Mouse (Mus musculus) liver, embryonic 16.5 days (tissue): ENCODE data around the gene Dmwd. TPM values are rescaled to one million over a fixed set of nuclear protein-coding genes. Genes with fewer than 3 reads are reported as not detected.

Experiments
- ATAC-seq: fragments of 200-750 bp; cut with Nextera tagmentation; 2 replicates; pipeline ENCODE4 v1.8.0; 2017; ENCODE audit warnings: low read depth, mild to moderate bottlenecking, moderate number of reproducible peaks, moderate library complexity
- H3K27ac ChIP-seq: fragments of 300-500 bp; sonication (generic); 2 replicates; pipeline ENCODE4 v1.5.1; 2014; ENCODE audit warnings: mild to moderate bottlenecking, low read length
- H3K27me3 ChIP-seq: fragments of 300-500 bp; sonication (generic); 2 replicates; pipeline ENCODE4 v1.6.1; 2014; ENCODE audit warnings: low read depth, low read length, mixed read lengths; ENCODE audit not compliant: control insufficient read depth, insufficient read depth
- H3K36me3 ChIP-seq: fragments of 300-500 bp; sonication (generic); 2 replicates; pipeline ENCODE4 v1.6.1; 2014; ENCODE audit warnings: mild to moderate bottlenecking; ENCODE audit not compliant: control insufficient read depth, insufficient read depth
- H3K4me1 ChIP-seq: fragments of 300-500 bp; sonication (generic); 2 replicates; pipeline ENCODE4 v1.6.1; 2014; ENCODE audit warnings: low read depth, low read length, mixed read lengths; ENCODE audit not compliant: control insufficient read depth
- H3K4me2 ChIP-seq: fragments of 300-500 bp; sonication (generic); 2 replicates; pipeline ENCODE4 v1.6.1; 2014; ENCODE audit warnings: low read depth, low read length, mixed read lengths
- H3K4me3 ChIP-seq: fragments of 300-500 bp; sonication (generic); 2 replicates; pipeline ENCODE4 v1.5.1; 2014; ENCODE audit warnings: low read depth, mild to moderate bottlenecking, low read length
- H3K9ac ChIP-seq: fragments of 300-500 bp; sonication (generic); 2 replicates; pipeline ENCODE4 v1.6.1; 2014; ENCODE audit warnings: low read depth, low read length
- H3K9me3 ChIP-seq: fragments of 300-500 bp; sonication (generic); replicated peaks from 2 replicates; pipeline ENCODE4 v1.6.1; 2016; ENCODE audit warnings: low read length; ENCODE audit not compliant: control insufficient read depth
- WGBS: fragments of 180-500 bp; shearing (Covaris S2); extraction: QIAGEN DNeasy Blood & Tissue Kit; methylation state at CpG from one replicate; pipeline ENCODE4 v1.1.7; 2014; ENCODE audit not compliant: insufficient replicate concordance; 5-methylcytosine and 5-hydroxymethylcytosine counted together
- polyA plus RNA-seq: library from polyadenylated mRNA; unstranded; fragments of >200 nt; fragmentation: Nextera tagmentation; extraction: Ambion mirVana; gene quantifications from 2 replicates; pipeline ENCODE4 v1.2.1, GENCODE M21; 2015

Gene Dmwd
- polyA plus RNA-seq, 1 experiment from 2014 or later: 3.5 TPM

- ATAC-seq: no peak
- Histone ChIP-seq H3K36me3 (peaks cover 20% of the 10 kb centered on the region), H3K27me3 (peaks cover 15% of the 10 kb centered on the region), H3K4me1 (peaks cover 20% of the 10 kb centered on the region), H3K27ac (no peak overlapping the region; the same call in 1 of the 2 replicates), H3K4me3 (no peak overlapping the region), H3K4me2 (peak overlapping the region; percentile 87; the same call in 1 of the 2 replicates), H3K9me3 (no peaks in the 10 kb centered on the region), H3K9ac (no peak overlapping the region)
- 24% methylated on average over 14 of the region's 14 CpGs for WGBS
Measured at GRCm38 (mm10) chr7:19077761-19078160, 1.7 kb downstream of the Dmwd start.

- no peak for ATAC-seq
- Histone ChIP-seq H3K27ac (no peak overlapping the region), H3K36me3 (peaks cover 20% of the 10 kb centered on the region), H3K4me2 (no peak overlapping the region), H3K9ac (no peak overlapping the region), H3K27me3 (peaks cover 8% of the 10 kb centered on the region; the same call in 1 of the 2 replicates), H3K4me3 (no peak overlapping the region), H3K4me1 (peaks cover 27% of the 10 kb centered on the region), H3K9me3 (no peaks in the 10 kb centered on the region)
- WGBS: 67% methylated on average over 3 of the region's 3 CpGs
Measured at GRCm38 (mm10) chr7:19078732-19079131, 2.7 kb downstream of the Dmwd start.

GRCm38 (mm10) chr7:19080451-19080950 is 4.5 kb downstream of the Dmwd start:
- H3K27me3 ChIP-seq: peaks cover 8% of the 10 kb centered on the region
- H3K4me2 ChIP-seq: no peak overlapping the region
- H3K9ac ChIP-seq: no peak overlapping the region
- no peak overlapping the region for H3K27ac ChIP-seq
- 83% methylated on average over 19 of the region's 19 CpGs for WGBS
- H3K4me1 ChIP-seq: peaks cover 29% of the 10 kb centered on the region
- H3K9me3 ChIP-seq: no peaks in the 10 kb centered on the region
- H3K4me3 ChIP-seq: no peak overlapping the region
- ATAC-seq: no peak
- peaks cover 20% of the 10 kb centered on the region for H3K36me3 ChIP-seq

GRCm38 (mm10) chr7:19082171-19082570 is 6.1 kb downstream of the Dmwd start:
- Histone ChIP-seq H3K27ac (no peak overlapping the region), H3K9ac (no peak overlapping the region)

GRCm38 (mm10) chr7:19083096-19083495 is 7.1 kb downstream of the Dmwd start:
- H3K27ac ChIP-seq: no peak overlapping the region
- no peak overlapping the region for H3K4me2 ChIP-seq
- no peak overlapping the region for H3K9ac ChIP-seq
- peaks cover 27% of the 10 kb centered on the region for H3K4me1 ChIP-seq
- no peaks in the 10 kb centered on the region for H3K9me3 ChIP-seq
- ATAC-seq: no peak
- H3K36me3 ChIP-seq: peaks cover 20% of the 10 kb centered on the region
- 52% methylated on average over 6 of the region's 6 CpGs for WGBS
- peaks cover 11% of the 10 kb centered on the region for H3K27me3 ChIP-seq
- no peak overlapping the region for H3K4me3 ChIP-seq

More at GRCm38 (mm10) chr7:19082171-19082570, 6.1 kb downstream of the Dmwd start:
- no peaks in the 10 kb centered on the region for H3K9me3 ChIP-seq
- H3K4me2 ChIP-seq: no peak overlapping the region
- ATAC-seq: no peak
- peaks cover 10% of the 10 kb centered on the region for H3K27me3 ChIP-seq
- 68% methylated on average over 4 of the region's 4 CpGs for WGBS
- peaks cover 32% of the 10 kb centered on the region for H3K4me1 ChIP-seq
- peaks cover 20% of the 10 kb centered on the region for H3K36me3 ChIP-seq
- no peak overlapping the region for H3K4me3 ChIP-seq

GRCm38 (mm10) chr7:19083701-19084100 is 7.7 kb downstream of the Dmwd start, which contains the start of gene Dmpk:
Dmpk (plus strand) TSS chr7:19083849.
- Histone ChIP-seq H3K27me3 (peaks cover 15% of the 10 kb centered on the region), H3K4me2 (peak within 1 kb of the TSS; percentile 22; the same call in 1 of the 2 replicates), H3K4me3 (peak within 1 kb of the TSS; percentile 34), H3K4me1 (peaks cover 27% of the 10 kb centered on the region), H3K27ac (peak within 1 kb of the TSS; percentile 38), H3K9me3 (no peaks in the 10 kb centered on the region), H3K9ac (peak within 1 kb of the TSS; percentile 38), H3K36me3 (peaks cover 16% of the 10 kb centered on the region)
- WGBS: 51% methylated on average over 10 of the region's 10 CpGs
- ATAC-seq: 0 out of 2 replicates have a peak, but pooled peaks have one; percentile 14

- Histone ChIP-seq H3K27ac (peak overlapping the region; percentile 38; the same call in 1 of the 2 replicates), H3K4me1 (peaks cover 27% of the 10 kb centered on the region), H3K27me3 (peaks cover 15% of the 10 kb centered on the region), H3K4me2 (no peak overlapping the region), H3K4me3 (peak overlapping the region; percentile 34), H3K36me3 (peaks cover 16% of the 10 kb centered on the region), H3K9me3 (no peaks in the 10 kb centered on the region), H3K9ac (peak overlapping the region; percentile 38; the same call in 1 of the 2 replicates)
- no peak for ATAC-seq
- 25% methylated on average over 6 of the region's 6 CpGs for WGBS
Measured at GRCm38 (mm10) chr7:19084277-19084771, 8.3 kb downstream of the Dmwd start.

GRCm38 (mm10) chr7:19084921-19085473 is 9.0 kb downstream of the Dmwd start:
- Histone ChIP-seq H3K4me3 (no peak overlapping the region), H3K9ac (no peak overlapping the region), H3K4me2 (no peak overlapping the region), H3K4me1 (peaks cover 27% of the 10 kb centered on the region), H3K36me3 (peaks cover 15% of the 10 kb centered on the region), H3K27me3 (peaks cover 15% of the 10 kb centered on the region), H3K9me3 (no peaks in the 10 kb centered on the region), H3K27ac (peak overlapping the region; percentile 36; the same call in 1 of the 2 replicates)
- 23% methylated on average over 6 of the region's 9 CpGs for WGBS
- no peak for ATAC-seq

GRCm38 (mm10) chr7:19085495-19085894 is 9.5 kb downstream of the Dmwd start:
- Histone ChIP-seq H3K4me2 (peak overlapping the region; percentile 54), H3K9ac (no peak overlapping the region; the same call in 1 of the 2 replicates), H3K4me3 (peak overlapping the region; percentile 13; the same call in 1 of the 2 replicates), H3K9me3 (no peaks in the 10 kb centered on the region), H3K27me3 (peaks cover 15% of the 10 kb centered on the region), H3K27ac (no peak overlapping the region), H3K4me1 (peaks cover 27% of the 10 kb centered on the region), H3K36me3 (peaks cover 10% of the 10 kb centered on the region)
- ATAC-seq: no peak
- WGBS: 8% methylated on average over 6 of the region's 6 CpGs
